Mouse (Mus musculus): ENCODE results near the gene Smok2a.
"Not testable (repeated sequence)": the region's sequence is repeated elsewhere in the genome, so short reads cannot be mapped to it uniquely, and the experiment has no call there.

The Smok2a gene

DNA sequence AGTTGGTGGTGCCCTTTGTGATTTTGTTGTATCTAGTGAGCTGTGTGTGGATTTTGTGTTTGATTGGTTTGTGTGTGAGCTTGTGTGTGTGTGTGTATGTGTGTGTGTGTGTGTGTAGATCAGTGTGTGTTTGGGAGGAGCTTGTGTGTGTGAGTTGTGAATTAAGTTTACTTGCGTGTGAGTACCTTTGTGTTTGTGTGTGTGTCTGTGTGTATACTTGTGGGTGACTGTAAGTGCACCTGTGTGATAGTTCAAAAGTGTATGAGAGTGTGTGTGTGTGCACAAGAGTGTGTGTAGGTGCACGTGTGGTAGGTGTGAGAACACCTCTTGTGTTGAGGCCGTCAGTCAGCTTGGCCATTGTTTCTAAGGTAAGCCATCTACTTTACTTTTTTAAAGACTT is at the start of gene Smok2a:
Gene Smok2a (plus strand): TSS at position 301 of the 400 bp plus-strand sequence.
- DNase-seq (ENCODE audit: extremely low read depth, insufficient read length, low spot score) = no peak

DNA sequence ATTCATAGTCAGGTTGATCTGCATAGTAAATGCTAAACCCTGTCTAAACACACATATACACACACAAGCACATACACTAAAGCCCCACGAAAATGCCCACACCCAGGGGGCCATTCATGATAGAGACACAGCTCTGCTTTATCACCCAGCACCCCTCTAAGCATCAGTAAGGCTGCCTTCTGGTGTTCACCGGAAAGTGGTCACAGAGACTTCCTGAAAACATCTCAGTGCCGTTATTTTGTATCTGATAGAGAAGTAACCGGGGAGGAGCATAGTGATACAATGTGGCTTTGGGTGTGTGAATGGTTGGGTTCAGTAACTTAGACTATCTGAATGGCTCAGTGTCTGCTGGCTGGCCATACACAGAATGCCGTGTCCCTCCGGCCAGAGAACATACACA is 47.4 kb upstream of the Smok2a start:
- DNase-seq (ENCODE audit: extremely low read depth, insufficient read length, low spot score) = not testable (repeated sequence)

DNA sequence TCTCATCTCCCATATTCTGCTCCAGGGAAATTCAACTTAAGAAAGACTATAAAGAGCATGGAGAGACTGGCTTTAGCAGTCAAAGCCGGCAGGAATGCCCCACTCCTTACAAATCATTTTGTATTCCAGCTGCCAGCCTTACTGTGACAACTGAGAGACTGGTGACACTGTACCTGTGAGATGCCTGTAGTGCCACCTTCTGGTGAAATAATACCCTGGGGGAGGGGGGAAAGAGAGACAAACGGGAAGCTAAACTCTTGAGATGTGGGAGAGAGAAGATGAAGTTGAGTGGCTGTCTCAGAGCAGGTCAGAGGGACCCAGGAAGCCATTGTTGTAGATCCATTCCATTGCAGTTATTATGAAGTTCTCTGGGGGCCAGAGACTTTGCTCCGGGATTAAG is 47.0 kb upstream of the Smok2a start:
- not testable (repeated sequence) for DNase-seq (ENCODE audit: extremely low read depth, insufficient read length, low spot score)

DNA sequence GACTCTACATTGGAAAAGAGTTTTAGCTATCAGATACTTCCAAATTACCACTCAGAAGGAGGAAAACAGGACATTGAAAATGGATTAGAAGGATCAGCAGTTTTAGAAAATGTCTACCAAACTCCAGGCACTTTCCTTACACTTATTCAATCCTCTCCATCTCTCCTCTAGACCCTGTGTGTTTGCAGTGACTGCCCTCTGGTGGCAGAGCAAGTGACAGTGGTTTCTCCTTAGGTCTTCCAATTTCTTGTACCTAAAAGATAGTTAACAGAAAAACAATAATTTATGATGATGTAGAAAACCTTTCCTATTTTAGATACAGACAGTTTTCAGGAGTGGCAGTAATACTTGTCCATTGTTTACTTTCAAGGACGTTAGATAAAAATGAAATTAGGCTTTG is 45.4 kb upstream of the Smok2a start:
- DNase-seq (ENCODE audit: extremely low read depth, insufficient read length, low spot score) = not testable (repeated sequence)

DNA sequence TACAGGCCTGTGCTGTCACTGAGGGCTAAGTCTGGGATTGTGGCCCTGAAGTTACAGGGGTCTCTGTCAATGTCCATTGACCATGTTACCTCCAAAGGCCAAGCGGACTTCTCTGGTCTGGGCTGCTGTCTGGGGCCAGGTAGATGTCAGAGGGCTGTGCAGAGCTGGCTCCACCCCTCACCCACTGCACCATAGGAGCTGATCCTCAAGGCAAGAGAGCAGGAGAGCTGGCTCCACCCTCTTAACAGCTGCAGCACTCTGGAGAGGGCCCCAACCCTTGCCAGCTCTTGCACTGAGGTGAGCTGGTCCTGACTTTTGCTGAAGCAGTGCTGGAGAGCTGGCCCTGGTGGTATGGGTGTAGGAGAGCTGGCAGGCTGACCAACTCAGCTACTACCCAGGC is 43.2 kb upstream of the Smok2a start:
- DNase-seq (ENCODE audit: extremely low read depth, insufficient read length, low spot score) = not testable (repeated sequence)

DNA sequence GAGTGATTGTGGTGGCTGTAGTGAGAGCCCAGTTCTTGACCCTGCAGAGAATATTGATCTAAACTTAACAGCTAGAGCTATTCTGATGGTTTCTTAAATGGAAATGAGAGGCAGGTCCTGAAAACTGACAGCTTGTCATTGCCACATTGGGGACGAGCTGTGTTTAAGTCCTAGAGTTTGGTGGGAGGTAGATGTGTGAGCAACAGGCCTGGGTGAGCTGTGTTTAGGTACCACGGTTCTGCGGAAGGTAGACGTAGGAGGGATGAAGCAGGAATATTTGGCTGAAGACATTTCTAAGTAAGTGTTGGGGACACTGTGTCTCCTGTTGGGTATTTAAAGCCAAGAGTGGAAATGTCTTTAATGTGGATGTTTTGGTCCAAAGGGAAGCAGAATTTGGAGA is 42.0 kb upstream of the Smok2a start:
- DNase-seq (ENCODE audit: extremely low read depth, insufficient read length, low spot score) = not testable (repeated sequence)

DNA sequence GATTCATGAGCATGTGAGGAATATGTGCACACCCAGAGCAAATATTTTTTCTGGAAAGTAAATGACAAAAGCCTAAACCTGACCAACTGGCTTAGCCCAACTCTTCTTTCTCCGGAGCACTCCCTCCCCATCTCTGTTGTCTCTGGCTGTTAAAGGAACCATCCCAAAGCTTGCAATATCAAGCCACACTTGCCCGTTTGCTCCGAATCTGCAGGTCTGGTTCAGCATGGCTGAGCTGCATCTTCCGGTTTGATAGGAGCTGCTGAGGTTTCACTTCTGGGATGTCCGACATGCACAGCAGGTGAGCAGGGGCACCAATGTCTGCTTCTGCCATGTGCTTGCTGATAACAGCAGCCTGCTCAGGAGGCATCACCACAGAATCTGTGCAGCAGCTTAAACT is 40.5 kb upstream of the Smok2a start:
- DNase-seq (ENCODE audit: extremely low read depth, insufficient read length, low spot score) = not testable (repeated sequence)

DNA sequence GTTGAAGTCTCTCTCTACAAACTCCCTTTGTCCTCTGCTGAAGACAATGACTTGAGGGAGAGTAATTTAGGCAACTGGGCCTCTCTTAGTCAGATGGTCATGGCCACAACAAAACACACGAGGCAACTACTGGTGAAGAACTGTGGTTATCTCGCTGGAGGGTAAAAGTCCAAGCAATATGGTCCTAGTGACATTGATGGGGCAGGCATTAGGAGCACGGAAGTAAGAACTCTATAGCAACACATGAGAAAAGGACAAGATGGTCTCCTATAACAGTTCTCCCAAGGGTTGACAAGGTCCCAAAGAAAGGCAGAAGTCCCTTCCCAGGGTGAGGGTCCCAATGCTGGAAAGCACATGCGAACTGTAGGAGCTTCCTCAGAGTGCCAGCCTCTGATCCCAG is 38.3 kb upstream of the Smok2a start:
- not testable (repeated sequence) for DNase-seq (ENCODE audit: extremely low read depth, insufficient read length, low spot score)

DNA sequence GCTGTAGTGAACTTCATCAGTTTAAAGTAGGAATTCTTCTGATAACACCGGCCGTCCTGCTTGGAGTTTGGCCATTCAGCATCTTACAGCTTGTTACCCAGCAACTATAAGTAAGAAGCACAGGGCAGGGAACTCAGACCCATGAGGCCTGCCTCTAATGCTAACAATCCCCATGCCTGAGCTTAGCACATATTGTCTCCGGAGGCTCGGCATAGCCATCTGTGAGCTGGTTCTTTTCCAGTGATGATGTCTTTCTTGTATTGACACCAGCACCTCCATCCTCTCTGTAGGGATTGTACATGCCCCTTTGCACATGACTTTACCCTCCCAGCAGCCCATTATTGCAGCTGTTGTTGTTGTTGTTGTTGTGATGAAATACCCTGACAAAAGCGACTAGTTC is 36.5 kb upstream of the Smok2a start:
- DNase-seq (ENCODE audit: extremely low read depth, insufficient read length, low spot score) = not testable (repeated sequence)

DNA sequence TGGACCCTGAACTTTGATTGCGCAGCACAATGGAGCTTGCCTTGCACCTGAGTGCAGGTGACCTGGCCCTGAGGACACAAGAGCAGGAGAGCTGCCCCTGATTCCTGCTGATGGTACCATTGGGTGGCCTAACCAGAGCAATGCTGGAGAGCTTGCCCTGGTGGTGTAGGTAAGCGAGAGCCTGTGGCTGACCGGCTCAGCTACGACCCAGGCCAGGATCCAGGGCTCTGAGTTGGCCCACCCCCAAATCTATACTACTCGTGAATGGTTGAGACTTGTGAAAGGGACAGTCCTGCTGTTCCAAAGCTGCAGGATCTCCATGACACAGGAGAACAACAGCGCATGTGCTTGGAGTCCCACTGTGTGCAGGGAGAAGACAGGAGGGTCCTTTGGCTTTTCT is 34.4 kb upstream of the Smok2a start:
- DNase-seq (ENCODE audit: extremely low read depth, insufficient read length, low spot score) = not testable (repeated sequence)

DNA sequence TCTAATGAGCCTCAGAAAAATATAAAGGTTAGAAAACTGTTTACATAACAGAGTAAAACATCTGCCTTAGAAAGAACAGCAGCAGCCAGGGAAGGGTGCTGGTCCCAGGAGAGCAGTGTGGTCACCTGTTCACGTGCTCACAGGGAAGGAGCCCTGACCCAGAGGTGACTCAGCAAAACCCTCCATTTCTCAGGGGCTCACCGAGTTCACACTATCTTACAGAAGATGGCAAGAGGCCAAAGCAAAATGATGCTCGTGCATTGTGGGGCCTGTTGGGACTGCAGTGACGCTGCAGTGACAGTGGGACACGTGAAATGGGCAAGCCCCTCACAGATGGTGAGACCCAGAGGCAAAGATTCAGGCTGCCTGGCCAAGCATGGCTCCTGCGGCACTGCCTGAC is 33.4 kb upstream of the Smok2a start:
- not testable (repeated sequence) for DNase-seq (ENCODE audit: extremely low read depth, insufficient read length, low spot score)

DNA sequence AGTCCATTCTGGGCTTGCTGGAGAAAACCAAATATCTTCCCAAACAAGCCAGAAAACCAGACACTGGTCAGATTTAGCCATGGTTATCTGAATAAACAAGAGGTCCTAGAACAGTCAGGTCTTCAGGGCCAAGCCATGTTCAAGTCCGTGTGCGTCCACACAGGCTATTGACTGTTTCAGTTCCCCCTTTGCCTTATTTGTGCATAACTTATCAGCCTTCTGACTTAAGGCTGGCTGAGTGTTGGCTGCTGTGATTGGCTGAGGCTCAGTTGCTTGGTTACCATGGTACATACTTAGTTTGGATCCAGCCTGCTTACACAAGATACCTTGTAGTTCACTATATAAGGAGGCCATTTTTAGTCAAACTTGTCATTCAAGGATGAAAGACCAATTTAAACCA is 32.1 kb upstream of the Smok2a start:
- not testable (repeated sequence) for DNase-seq (ENCODE audit: extremely low read depth, insufficient read length, low spot score)

DNA sequence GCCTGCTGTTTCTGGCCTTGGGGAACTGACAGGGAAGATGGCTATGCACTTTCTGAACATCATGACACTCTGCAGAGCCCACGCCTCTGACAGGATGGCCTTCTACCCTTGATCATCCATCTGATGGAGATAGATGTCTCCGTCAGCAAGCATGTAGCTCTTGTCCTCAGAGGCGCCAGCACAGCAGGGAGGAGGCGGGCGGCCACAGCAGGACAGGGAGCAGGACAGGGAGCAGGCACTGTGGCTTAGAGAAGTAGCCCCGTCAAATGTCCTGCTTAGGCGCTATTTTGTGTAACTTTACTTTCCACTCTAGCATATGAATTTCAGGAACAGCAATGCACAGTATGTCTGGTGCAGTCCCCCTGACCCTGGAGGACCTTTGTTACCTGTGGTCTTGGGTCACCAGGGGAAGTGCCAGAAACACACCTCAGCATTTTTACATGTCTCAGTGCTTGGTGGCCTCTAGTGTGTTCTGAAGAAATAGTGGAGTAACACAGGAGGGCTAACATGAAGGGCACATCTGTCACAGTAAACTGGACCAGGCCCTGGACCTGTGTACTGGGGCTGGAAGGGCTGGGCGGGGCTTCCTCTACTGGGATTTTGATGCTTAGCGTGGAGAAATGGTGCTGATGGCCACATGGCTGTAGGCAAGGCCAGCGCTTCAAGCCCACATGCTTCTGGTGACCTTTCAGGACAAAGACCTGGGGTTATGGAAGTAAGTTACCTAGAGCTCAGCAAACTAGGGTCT is 30.0 kb upstream of the Smok2a start:
- not testable (repeated sequence) for DNase-seq (ENCODE audit: extremely low read depth, insufficient read length, low spot score)

DNA sequence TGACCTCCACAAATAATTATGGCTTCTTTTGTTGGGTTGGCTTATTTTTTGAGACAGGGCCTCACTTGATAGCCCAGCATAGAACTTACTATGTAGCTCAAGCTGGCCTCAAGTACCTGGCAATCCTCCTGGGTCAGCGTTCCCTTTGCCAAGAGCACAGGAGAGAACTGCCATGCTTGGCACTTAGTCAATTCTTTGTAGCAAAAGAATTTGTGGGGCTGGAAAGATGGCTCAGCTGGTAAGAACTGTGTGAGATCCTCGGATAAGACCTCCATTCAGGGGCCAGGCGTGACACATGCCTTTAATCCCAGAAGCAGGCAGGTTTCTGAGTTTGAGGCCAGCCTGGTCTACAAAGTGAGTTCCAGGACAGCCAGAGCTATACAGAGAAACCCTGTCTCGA is 24.5 kb upstream of the Smok2a start:
- not testable (repeated sequence) for DNase-seq (ENCODE audit: extremely low read depth, insufficient read length, low spot score)

DNA sequence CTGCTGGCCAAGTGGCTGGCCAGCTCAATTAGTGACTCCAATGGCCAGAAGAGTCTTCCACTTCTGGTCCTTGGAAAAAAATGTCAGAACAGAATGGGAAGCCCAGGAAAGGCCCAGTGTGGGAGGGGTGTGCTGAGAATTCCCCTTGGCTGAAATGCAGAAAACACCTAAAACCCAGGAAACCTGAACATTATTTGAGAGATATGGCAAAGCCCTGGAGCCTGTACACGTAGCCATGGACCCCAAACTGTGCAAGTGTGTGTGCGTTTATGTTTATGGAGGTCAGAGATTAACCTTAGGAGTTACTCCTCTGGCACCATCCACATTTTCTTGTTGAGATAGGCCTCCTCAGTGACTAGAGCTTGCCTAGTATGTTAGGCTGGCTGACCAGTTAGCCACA is 22.2 kb upstream of the Smok2a start:
- DNase-seq (ENCODE audit: extremely low read depth, insufficient read length, low spot score) = not testable (repeated sequence)

DNA sequence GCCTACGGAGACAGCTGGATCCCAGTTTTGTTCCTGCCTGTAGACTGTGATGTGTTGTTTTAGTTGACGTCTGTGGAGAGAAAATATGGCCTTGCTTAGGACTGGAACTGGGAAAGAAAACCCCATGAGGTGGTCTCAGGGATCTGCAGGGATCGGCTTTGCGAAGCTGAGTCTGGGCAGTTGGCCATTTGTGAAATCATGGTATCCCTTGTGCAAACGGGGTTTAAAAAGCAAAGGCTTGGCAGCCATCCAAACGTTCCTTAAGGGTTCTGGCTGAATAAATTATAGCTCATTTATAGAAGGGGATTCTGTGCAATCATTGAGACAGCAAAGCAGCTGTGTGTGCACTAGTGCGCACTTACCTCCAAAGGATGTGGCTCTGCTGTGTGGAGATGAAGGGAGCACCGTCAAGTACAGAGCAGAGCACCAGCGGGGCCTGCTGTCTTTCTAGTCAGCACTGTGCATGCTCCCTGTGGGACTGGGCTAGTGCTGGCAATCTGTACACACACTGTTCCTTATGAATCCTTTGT is 21.0 kb upstream of the Smok2a start:
- not testable (repeated sequence) for DNase-seq (ENCODE audit: extremely low read depth, insufficient read length, low spot score)

DNA sequence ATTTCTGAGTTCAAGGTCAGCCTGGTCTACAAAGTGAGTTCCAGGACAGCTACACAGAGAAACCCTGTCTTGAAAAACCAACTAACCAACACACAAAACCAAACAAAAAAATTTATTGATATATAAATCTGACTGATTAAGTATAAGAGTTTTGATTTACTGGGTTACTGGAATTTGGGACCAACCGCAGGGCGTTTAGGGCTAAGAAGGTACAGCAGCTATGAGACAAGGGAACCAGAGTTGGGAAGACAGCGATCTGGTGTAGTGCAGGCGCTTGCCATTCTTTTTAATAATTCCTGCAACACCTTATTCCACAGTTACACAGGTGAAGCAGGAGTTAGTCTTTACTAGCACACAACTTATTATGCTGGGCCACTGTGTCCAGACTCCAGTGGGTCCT is 19.4 kb upstream of the Smok2a start:
- DNase-seq (ENCODE audit: extremely low read depth, insufficient read length, low spot score) = not testable (repeated sequence)

DNA sequence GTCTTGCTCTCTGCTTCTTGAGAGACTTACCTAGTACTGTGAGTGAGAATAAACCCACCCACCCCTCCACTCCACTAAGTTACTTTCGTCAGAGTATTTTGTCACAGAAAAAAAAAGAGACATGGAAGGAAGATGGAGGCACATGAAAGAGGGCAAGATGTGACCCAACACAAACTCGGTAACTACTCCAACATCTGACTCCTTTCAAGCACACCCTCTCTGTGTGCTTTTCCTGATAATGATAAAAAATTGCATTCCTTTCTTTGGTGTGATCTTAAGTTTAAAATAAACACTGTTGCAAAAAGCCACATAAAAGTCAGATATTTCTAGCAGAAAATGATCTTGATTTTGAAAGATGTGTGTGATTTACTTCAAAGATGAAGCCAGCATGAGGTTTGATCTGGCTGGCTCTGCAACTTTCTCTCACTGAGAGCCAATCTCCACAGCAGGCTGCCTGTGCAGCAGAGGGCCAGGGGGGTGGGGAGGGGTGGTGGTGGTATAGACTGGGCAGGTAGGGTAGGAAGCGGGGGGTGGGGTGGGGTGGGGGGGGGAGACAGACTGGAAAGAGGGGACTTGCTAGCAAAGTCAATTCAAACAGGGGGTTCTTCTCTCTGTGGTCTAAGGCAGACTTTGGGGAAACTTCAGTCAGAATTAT is 18.4 kb upstream of the Smok2a start:
- DNase-seq (ENCODE audit: extremely low read depth, insufficient read length, low spot score) = not testable (repeated sequence)

DNA sequence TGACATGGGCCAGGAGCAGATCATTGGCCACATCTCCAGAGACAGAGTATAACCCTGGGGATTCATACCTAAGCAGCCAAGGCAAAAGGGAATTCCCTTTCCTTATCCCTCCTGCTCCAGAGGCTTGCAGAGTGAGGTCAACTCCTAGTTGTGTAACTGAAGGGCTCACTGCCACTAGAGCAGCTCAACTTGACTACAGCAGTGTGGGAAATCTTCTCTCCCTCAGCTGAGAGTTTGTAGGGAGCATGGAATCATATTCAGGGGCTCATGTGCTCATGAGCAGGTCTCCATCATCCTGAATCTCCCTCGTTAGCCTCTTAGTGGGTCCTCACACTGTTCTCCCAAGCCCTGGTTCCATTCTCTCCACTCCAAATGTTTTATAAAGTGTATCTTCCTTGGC is 15.7 kb upstream of the Smok2a start:
- DNase-seq (ENCODE audit: extremely low read depth, insufficient read length, low spot score) = not testable (repeated sequence)

DNA sequence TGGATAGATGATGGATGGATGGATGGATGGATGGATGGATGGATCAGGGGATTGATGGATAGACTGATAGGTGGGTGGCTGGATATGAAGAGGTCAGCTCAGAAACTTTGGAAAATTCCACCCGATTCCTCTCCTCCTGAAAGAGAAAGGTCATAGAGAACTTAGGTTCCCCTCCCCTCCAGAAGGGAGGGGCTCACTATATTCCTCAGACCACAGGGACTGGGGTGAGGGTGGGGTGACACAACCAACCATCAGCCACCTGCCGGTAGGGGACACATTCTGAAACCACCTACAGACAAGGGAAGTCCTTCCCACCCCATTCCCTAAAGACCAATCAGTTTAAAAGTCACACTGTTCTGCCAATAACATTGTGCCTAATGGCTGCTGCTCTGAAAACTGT is 14.5 kb upstream of the Smok2a start:
- no peak for DNase-seq (ENCODE audit: extremely low read depth, insufficient read length, low spot score)

DNA sequence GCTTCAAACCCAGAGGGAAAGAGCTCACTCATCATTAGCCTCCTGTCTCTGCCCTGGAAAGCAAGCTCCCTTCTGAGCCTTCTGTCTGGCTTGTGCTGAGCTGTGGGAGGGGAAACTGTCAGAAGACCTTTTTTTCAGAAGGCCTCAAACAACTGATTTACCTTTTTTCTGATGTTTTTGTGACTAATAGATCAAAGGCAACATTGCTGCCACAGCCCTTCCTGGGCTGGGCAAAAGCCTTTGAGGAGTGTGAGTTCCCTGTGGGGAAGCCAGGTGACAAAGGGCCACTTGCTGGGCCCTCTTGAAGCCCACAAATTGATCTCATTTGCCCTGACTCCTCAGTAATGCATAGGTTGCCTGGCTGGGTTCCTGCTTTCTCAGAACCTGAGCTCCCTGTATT is 12.5 kb upstream of the Smok2a start:
- DNase-seq (ENCODE audit: extremely low read depth, insufficient read length, low spot score) = not testable (repeated sequence)

Data from 3134 (cell line).